Mouse (Mus musculus): Measurements from ENCODE around the gene Shmt1.

GRCm38 (mm10) chr11:60800892-60801291, 10.6 kb downstream of the Shmt1 start:
- TF ChIP-seq CTCF (IDR thresholded peaks at IDR 0.05; ENCODE audit: extremely low read depth, insufficient read length, insufficient replicate concordance, low read depth, low read length) (no peak), POLR2A (IDR thresholded peaks at IDR 0.05; ENCODE audit: low read depth, low read length) (no peak)
